Mouse (Mus musculus): ENCODE measurements around the gene Nell2. TPM values are rescaled to one million over a fixed set of nuclear protein-coding genes. Genes with fewer than 3 reads are reported as not detected.

The Nell2 gene
- total and polyA plus RNA-seq, 3 experiments, result not detected

DNA sequence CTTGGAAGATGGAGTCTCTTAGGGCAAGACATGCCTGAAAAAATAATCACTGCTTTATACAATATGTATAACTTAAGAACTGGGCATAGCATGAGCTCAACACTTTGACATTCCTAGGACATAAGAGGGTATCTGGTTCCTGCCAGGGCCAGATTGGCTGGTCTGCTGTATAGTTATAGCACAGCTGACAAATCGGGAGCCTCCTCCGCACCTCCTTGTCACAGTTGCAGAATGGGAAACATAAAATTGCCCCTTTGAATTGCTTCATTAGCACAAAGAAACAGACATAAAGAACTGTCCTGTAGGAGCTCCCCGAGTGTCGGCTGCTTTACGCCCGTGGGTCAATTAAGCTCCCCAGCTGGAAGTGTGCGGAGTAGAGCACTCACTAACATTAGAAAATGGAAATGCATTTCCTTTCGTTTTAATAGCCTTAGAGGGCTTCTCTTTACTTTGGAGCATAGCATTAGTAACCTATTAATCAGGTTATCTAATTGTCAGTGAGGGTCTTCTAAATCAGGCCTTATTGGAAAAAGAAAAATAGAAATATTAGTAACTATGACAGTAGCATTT is 473.2 kb downstream of the Nell2 start:
- dilution Hi-C loops (cut with MboI; ENCODE audit: extremely low pct_ligation_motif_present, extremely low pct_unique_long_range_greater_than_20kb, low sequenced_read_pairs), result no loop called here
- Histone ChIP-seq H3K27me3 (replicated peaks) (no peaks in the 10 kb centered on the region), H3K4me2 (ENCODE audit: insufficient read depth, low read depth, poor library complexity, severe bottlenecking) (no peak overlapping the region), H3K9me3 (replicated peaks; ENCODE audit: low read length) (peaks cover 59% of the 10 kb centered on the region), H3K36me3 (replicated peaks in 1 of 2; ENCODE audit: control insufficient read depth in 1 of 2, insufficient read depth in 1 of 2, low read length in 1 of 2) (no peaks in the 10 kb centered on the region), H3K79me2 (replicated peaks; ENCODE audit: control insufficient read depth, extremely low read depth, insufficient read depth, poor library complexity, severe bottlenecking) (no peaks in the 10 kb centered on the region), H3K9ac (ENCODE audit: insufficient read depth, low read depth) (no peak overlapping the region), H3K27ac (ENCODE audit: insufficient read depth, low read depth) (no peak overlapping the region), H3K4me1 (ENCODE audit: control insufficient read depth in 1 of 2, insufficient read depth in 2 of 2) (no peaks in the 10 kb centered on the region), H3K4me3 (replicated peaks in 1 of 3; ENCODE audit: low read depth in 2 of 3, low read length in 2 of 3, poor library complexity in 1 of 3) (no peak overlapping the region)
- DNase-seq (ENCODE audit: extremely low read depth), result no peak
- in situ Hi-C loops (cut with MboI; ENCODE audit: low pct_ligation_motif_present, low pct_unique_long_range_greater_than_20kb, low sequenced_read_pairs), result no loop called here
- TF ChIP-seq JUN (IDR thresholded peaks at IDR 0.05; ENCODE audit: insufficient read depth, low read depth, low read length), result no peak

DNA sequence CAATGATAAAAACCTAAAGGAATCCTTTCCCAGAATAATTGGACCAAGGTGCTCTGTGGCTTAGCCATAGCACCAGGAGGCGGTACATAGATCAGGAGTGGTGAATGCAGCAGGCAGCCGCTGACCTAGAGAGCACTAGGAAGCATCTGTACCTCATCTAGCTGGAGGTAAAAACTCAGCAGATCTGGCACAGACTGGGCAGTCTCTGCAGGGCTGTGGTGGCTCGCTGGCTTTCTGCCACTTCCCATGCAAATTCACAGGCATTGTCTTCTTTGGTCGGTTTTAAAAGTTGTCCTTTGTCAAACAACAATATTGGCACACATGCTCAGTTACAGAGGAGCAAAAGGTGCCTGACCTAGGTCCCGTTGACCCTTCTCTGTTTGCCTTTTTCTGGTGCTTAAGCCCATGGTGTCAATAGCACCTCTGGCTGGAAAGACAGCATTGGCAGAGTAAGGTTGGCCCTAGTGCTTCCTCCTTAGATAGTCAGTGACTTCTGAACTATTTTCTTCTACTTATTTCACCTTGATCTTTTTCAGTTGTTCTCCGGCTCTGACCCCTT is 479.1 kb downstream of the Nell2 start:
- no peak for DNase-seq (ENCODE audit: extremely low read depth)
- Histone ChIP-seq H3K4me3 (replicated peaks in 1 of 3; ENCODE audit: low read depth in 2 of 3, low read length in 2 of 3, poor library complexity in 1 of 3) (no peak overlapping the region), H3K9ac (ENCODE audit: insufficient read depth, low read depth) (no peak overlapping the region), H3K9me3 (replicated peaks; ENCODE audit: low read length) (peaks cover 51% of the 10 kb centered on the region), H3K27me3 (replicated peaks) (no peaks in the 10 kb centered on the region), H3K79me2 (replicated peaks; ENCODE audit: control insufficient read depth, extremely low read depth, insufficient read depth, poor library complexity, severe bottlenecking) (no peaks in the 10 kb centered on the region), H3K4me1 (ENCODE audit: control insufficient read depth in 1 of 2, insufficient read depth in 2 of 2) (no peaks in the 10 kb centered on the region), H3K4me2 (ENCODE audit: insufficient read depth, low read depth, poor library complexity, severe bottlenecking) (no peak overlapping the region), H3K27ac (ENCODE audit: insufficient read depth, low read depth) (no peak overlapping the region), H3K36me3 (replicated peaks in 1 of 2; ENCODE audit: control insufficient read depth in 1 of 2, insufficient read depth in 1 of 2, low read length in 1 of 2) (no peaks in the 10 kb centered on the region)
- in situ Hi-C loops (cut with MboI; ENCODE audit: low pct_ligation_motif_present, low pct_unique_long_range_greater_than_20kb, low sequenced_read_pairs) (no loop called here), dilution Hi-C loops (cut with MboI; ENCODE audit: extremely low pct_ligation_motif_present, extremely low pct_unique_long_range_greater_than_20kb, low sequenced_read_pairs) (no loop called here)
- TF ChIP-seq E2F4 (IDR thresholded peaks at IDR 0.05; ENCODE audit: insufficient replicate concordance, low read depth, low read length) (no peak), IRF4 (IDR thresholded peaks at IDR 0.05; ENCODE audit: low read depth, low read length) (no peak), HCFC1 (IDR thresholded peaks at IDR 0.05; ENCODE audit: low read depth, low read length) (no peak), ZKSCAN1 (IDR thresholded peaks at IDR 0.05; ENCODE audit: borderline replicate concordance, low read depth, low read length) (no peak), POLR2A (IDR thresholded peaks at IDR 0.05; ENCODE audit: low read depth, low read length) (no peak), MXI1 (IDR thresholded peaks at IDR 0.05; ENCODE audit: low read depth, low read length) (no peak)

- no peaks in the 10 kb centered on the region for H3K4me1 ChIP-seq (ENCODE audit: control insufficient read depth in 1 of 2, insufficient read depth in 2 of 2)
- no peak overlapping the region for H3K4me3 ChIP-seq (replicated peaks in 1 of 3; ENCODE audit: low read depth in 2 of 3, low read length in 2 of 3, poor library complexity in 1 of 3)
- H3K4me2 ChIP-seq (ENCODE audit: insufficient read depth, low read depth, poor library complexity, severe bottlenecking), result no peak overlapping the region
- no peaks in the 10 kb centered on the region for H3K79me2 ChIP-seq (replicated peaks; ENCODE audit: control insufficient read depth, extremely low read depth, insufficient read depth, poor library complexity, severe bottlenecking)
- H3K9ac ChIP-seq (ENCODE audit: insufficient read depth, low read depth), result no peak overlapping the region
- no peaks in the 10 kb centered on the region for H3K36me3 ChIP-seq (replicated peaks in 1 of 2; ENCODE audit: control insufficient read depth in 1 of 2, insufficient read depth in 1 of 2, low read length in 1 of 2)
- TF ChIP-seq ZNF384 (IDR thresholded peaks at IDR 0.05; ENCODE audit: low read depth, low read length) (no peak), TBP (conservative IDR thresholded peaks at IDR 0.05; ENCODE audit: low read depth, low read length) (no peak), HCFC1 (IDR thresholded peaks at IDR 0.05; ENCODE audit: low read depth, low read length) (no peak)
- no peak overlapping the region for H3K27ac ChIP-seq (ENCODE audit: insufficient read depth, low read depth)
- H3K27me3 ChIP-seq (replicated peaks), result no peaks in the 10 kb centered on the region
- dilution Hi-C loops (cut with MboI; ENCODE audit: extremely low pct_ligation_motif_present, extremely low pct_unique_long_range_greater_than_20kb, low sequenced_read_pairs) (no loop called here), in situ Hi-C loops (cut with MboI; ENCODE audit: low pct_ligation_motif_present, low pct_unique_long_range_greater_than_20kb, low sequenced_read_pairs) (no loop called here)
- DNase-seq (ENCODE audit: extremely low read depth), result no peak
- H3K9me3 ChIP-seq (replicated peaks; ENCODE audit: low read length), result peaks cover 57% of the 10 kb centered on the region
Measured at GRCm38 (mm10) chr15:95047486-95047885, 480.9 kb downstream of the Nell2 start.

Measured in CH12.LX (cell line).